Mouse (Mus musculus) adrenal gland, postnatal 10 days (tissue): ENCODE data around the gene Sez6l. TPM values are rescaled to one million over a fixed set of nuclear protein-coding genes. Genes with fewer than 3 reads are reported as not detected.
"Not testable (repeated sequence)": the region's sequence is repeated elsewhere in the genome, so short reads cannot be mapped to it uniquely, and the experiment has no call there.

Experiments used
- DNase-seq: peaks from one replicate; pipeline ENCODE4 v3.0.0; 2021; ENCODE audit warnings: mixed read lengths
- total RNA-seq, 2 experiments: library from RNA; stranded (reverse); gene quantifications; 2 replicates each; pipeline ENCODE4 v1.2.3; 2021

Sez6l gene
- total RNA-seq, 2 experiments from 2014 or later = 3.8 to 4.5 TPM

DNA sequence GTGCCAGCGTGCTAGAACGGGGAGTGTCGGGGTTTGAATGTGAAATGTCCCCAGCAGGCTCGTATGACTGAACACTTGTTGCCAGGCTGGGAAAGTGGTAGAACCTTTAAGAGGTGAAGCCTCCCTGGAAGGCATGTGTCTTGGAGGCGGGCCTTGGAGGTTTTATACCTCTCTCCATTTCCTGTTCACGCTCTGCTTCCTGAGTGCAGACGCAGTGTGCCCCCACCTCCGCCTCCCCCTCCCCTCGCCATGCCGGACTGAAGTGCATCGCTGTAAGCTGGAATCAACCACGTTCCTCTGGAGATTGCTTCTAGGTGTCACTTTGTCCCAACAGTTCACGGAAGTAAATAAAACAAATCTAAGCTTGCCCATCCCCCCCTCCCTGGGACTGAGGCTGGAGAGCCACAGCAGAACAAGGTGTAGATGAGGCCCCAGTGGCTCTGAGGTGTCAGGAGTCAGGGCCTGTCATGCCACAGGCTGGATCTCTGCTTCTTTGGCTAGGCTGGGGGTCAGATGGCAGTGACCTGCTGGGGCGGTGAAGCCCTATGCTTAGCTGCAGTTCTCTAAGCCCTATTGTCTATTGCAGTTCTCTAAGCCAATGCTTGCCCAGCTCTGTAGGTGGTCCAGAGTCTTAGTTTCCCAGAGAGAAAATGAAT lies 145.7 kb downstream of the Sez6l start:
- no peak for DNase-seq

DNA sequence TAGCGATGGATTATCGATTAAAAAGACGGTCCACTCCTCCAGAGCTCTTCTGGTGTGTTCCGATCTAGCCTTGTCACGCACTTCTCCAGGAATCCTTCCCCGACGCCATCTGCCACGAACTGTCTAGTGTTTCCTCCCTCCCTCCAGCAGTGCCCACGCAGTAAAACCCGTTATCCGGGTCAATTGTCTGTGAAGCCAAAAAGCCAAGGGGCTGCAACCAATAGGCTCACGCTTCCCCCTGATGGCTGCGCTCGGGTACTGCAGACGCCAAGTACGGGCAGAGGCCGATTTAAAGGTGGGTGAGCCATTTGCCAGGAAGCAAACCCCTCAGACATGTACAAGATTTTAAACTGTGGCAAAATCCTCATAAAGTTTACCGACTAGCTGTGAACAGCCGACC lies 148.0 kb downstream of the Sez6l start:
- DNase-seq = peak; percentile 86

DNA sequence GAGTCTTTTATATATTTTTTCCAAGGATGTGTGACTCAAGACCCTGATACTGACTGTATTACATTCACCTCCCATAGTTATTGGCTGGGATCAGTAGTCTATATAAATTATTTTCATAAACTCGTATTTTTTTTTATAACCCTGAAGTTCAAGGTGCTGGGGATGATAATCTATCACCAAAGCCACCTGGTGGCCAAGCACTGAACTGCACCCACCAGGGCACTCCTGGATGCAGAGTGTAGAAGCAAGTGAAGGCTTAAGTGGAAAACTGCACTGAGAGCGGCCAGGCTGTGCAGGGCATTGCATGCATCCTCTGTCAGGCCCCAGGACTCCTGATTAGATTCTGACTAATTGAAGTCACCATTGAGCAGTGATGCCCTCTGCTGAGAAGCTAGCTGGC lies 149.7 kb downstream of the Sez6l start:
- peak; percentile 88 for DNase-seq

DNA sequence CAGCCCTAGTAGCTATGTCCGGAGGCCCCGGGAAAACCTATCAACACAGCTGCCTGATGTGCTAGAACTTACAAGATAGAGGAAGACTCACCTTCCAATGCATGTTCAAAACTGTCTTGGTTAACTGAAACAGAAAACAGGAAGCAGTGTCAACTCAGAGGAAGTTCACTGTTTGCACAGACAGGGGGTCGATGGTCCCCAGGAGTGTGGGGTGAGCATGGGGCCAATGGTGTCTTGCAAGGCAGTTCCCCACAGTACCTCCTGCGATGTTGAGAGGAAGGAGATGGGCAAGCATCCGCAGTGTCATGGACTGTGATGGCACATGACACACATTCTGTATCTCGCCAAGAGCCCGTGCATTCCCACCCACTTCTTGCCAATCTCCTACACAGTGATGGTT lies 150.3 kb downstream of the Sez6l start:
- DNase-seq = no peak

DNA sequence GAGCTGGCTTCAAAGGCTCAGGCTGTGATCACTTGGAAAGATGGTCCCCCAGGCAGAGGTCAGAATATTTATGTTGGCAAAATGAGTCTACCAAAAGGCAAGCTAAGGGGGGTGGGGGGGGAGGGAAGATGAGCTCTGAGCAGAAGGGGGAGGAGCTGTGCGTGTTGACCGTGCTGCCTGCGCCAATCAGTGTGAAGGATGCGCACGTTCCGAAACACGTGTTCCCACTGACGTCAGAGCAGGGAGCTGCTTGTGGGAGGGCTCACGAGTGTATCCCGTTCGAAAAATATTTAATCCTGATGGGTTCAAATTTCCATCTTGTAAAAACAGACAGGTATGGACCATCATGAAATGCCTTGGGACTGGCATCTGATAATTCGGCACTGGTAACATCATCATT lies 157.4 kb downstream of the Sez6l start:
- no peak for DNase-seq

DNA sequence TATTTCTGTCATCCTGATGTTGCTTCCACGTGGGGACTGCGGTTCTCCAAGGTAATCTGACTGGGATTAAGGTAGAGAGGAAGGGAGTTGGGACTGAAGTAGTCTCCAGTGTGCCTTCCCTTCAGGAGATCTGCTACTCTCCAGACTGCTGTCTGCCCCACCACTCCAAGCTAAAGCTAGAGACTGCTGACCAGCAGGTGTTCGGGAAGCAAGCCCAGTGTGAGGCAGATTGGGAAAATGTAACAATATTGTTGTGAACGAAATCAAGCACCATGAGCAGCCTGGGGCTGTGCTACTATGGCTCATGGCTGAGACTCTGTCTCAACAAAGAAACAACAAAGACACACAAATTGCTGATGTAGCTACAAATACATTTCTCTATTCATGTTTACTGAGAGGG lies 159.0 kb downstream of the Sez6l start:
- DNase-seq = no peak

DNA sequence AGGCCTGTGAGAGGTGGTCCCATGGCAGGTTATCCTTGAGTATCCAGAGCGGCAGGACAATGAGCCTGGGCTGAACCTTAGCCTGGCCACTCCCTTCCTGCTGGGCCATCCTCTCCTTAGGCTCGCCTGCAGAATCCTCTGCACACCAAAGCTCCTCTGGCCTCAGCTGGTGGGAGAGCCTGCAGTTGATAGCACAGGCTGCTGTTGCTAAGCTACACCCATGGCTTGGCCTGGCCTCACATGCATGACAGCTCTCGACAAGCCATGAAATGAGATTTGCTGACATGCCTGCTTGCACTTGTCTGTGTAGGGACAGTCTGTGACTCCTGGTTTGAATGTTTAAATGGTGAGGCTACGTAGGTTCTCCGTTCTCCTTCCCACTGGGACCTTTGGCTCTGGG lies 160.3 kb downstream of the Sez6l start:
- no peak for DNase-seq

DNA sequence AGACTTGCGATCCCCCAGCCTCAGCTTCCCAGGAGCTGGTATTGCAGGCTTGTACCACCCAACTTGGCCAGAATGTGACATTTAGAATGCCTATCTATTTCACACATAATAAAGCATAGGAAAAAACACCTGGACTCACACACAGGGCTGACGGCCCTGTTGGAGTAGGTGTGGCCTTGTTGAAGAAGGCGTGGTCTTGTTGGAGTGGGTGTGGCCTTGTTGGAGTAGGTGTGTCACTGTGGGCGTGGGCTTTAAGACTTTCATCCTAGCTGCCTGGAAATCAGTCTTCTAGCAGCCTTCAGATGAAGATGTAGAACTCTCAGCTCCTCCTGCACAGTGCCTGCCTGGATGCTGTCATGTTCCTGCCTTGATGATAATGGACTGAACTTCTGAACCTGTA lies 164.2 kb downstream of the Sez6l start:
- not testable (repeated sequence) for DNase-seq

DNA sequence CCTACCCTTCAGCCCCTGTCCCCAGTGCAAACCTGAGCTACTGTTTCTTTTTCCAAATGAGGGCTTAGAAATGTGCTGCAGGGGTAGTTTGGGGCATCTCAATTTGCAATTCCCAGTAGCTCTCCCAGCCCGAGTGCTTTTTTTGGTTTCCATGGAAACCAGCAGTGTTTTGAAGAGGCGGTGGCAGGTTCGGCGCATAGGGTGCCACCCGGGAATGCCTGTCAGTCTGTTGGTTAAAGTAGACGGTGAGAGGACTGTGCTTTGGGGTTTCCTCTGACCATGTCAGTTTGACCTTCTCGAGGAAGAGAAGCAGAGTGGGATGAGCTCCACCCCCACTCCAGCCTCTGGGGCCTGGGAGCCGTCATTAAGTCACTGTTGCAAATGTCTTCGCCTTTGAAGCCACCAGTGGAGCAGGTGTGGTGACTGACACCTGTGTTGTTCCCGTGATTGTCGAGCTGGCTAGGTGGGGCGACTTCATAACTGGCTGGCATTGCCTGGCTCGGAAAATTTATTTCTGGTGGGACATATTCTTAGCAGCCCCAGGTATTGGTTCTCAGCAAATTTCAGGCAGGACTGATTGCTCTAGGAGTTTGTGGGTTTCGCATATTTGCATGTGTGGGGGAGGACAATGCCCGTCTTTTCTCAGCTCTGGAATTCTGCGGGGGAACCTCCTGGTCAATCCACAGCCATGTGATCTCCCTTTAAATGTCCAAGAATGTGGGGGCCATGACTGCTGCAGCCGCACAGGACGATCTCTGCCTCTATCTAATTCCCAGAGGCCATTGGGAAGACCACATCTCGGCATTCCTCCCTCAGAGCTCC lies 165.3 kb downstream of the Sez6l start:
- DNase-seq = no peak

DNA sequence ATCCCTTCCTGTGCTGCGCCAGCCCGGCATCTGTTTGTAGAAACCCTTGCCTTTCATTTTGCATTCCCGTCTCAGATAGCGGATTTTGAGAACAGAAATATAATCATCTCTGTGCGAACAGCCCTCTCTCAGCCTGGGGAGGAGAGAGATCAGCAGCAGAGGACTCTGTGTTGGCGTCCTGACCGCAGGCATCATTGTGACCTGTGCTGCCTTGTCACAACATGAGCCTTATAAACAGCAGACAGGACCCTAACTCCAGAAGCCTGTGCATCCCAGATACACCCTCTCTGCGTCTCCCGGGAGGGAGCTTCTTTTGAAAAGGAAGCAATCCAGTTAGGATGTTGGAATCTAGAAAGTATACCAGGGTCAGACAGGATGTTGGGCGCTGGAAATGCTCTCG lies 165.9 kb downstream of the Sez6l start:
- DNase-seq = no peak

DNA sequence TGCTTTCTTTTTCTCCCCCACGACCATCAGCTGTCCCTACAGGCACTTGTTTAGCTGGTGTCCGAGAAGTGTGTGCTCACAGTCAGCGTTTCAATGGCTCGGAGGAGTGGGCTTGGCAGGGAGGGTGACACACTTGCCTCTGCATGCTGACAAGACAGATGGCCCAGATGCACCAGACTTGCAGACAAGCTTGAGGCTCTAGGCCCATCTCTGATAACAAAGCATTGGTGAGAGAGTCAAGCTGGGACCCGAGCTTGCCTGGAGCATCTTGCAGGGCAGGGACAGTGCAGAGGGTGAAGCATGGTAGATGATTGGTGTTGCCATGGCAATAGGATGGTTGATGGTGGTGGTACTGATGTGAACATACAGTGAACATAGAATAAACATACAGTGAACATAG lies 167.7 kb downstream of the Sez6l start:
- no peak for DNase-seq

DNA sequence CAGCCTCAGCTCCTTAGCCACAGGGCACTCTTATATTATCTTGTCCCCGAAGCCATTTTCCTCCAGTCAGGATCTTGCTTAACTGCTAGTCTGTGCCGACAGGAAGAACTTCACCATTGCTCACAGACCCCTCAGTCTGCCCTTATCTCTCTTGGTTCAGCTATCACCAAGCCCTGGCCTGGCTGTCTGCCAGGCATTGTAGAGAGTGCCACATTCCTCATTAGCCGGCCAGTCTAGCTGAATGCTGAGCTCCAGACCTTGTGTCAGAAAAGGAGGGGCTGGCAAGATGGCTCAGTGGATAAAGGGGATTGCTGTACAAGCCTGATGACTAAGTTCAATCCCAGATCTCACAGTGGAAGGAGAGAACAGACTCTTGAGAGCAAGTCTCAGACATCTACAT lies 171.0 kb downstream of the Sez6l start:
- no peak for DNase-seq

DNA sequence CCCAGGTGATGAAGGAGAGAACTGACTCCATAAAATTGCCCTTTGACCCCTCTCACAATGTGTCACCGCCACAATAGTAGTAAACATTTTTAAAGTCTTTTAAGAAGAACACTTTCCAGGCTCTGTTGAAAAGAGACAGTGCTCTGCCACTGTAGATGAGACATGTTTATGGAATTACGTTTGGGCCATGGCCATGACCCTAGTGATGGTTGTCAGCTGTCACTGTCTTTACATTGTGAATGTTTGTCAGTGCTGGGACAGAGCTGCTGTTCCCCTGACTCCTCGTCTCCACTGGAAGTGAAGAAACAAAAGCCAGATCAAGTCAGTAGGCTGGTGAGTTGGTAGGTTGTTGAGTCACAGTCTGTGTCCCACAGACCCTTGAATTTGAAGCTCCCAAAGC lies 174.5 kb downstream of the Sez6l start:
- no peak for DNase-seq

DNA sequence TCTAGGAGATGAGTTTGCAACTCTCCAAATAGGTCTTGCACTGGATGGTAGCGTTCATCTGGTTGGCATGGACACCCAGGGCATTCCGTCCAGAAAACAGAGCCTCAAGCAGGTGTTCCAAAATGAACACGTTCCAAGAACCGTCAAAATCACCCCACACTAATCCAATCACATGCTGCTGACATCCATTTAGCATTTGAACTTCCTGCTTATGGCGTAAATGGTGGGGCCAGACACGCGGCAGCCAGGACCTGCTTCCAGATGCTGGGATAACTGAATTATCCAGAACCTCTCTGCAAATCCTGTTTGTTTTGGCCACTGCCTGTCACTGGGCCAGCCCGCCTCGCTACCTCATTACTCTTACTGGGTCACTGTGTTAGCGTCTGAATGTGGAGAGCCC lies 177.7 kb downstream of the Sez6l start:
- DNase-seq = no peak

DNA sequence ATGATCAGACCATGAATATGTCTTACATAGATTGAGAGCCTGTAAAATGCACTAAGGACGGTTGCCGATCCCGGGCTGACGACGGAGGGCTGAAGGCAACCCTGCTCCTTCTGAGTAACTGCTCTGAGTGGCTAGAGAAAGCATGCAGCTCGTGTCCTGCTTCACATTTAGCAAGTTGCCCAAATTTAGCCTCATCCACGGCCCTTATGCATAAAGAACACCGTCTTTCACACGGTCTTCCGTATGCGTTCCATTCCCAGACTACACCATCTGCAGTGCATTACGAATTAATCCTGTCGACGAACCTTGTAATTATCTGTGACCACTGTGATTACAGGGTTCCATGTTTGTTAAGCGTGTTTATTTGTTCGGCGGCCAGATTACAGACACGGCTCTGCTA lies 180.9 kb downstream of the Sez6l start:
- DNase-seq = no peak

DNA sequence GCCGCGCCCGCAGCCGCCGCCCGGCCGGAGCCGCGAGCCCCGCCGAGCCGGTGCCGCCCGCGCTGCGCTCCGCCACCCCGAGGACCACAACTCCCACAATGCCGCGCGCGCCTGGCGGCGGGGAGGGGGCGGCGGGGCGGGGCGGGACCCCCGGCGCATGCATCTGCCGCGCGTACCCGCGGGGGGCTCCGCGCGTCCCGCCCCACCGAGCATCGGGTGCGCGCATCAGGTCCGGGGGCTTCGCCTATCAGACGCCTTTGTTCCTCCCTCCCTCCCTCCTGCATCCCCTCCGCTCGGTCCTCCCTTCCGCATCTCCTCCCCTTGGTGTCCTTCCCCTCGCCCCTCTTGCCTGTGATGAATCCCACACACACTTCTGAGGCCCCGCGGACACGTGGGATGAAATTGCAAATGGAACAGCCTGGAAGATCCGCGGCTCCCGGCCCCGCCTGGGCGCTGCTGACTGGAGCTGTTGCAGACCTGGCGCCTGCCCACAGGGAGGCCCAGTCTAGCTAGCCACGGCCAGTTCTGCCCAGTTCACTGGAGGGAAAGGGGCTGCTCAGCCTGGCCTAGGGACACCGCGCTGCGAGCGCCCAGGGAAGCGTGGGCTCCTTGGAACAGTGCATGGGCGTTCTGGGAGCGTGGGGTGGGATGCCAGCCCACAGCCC lies 182.1 kb downstream of the Sez6l start, which contains the start of gene Asphd2:
Gene Asphd2, minus strand, starts transcription at position 88 of the 665 bp plus-strand sequence.
- DNase-seq = peak; percentile 46

DNA sequence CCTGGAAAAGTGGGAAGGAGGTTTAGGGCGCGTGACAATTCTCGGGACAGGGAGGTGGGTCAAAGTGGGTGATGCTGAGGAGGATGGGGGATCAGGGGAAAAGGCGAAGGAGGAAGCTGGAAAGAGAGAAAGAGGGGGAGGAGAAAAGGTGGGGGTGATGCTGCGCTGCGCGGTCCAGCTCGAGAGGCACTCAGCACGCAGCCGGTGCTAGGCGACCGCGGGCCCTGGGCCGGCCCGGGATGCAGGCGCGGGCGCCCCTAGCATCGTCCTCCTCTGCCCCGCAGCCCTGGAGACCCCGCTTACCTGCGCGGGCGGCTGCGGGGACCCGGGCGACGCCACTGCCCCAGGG lies 182.6 kb downstream of the Sez6l start:
- DNase-seq = no peak

DNA sequence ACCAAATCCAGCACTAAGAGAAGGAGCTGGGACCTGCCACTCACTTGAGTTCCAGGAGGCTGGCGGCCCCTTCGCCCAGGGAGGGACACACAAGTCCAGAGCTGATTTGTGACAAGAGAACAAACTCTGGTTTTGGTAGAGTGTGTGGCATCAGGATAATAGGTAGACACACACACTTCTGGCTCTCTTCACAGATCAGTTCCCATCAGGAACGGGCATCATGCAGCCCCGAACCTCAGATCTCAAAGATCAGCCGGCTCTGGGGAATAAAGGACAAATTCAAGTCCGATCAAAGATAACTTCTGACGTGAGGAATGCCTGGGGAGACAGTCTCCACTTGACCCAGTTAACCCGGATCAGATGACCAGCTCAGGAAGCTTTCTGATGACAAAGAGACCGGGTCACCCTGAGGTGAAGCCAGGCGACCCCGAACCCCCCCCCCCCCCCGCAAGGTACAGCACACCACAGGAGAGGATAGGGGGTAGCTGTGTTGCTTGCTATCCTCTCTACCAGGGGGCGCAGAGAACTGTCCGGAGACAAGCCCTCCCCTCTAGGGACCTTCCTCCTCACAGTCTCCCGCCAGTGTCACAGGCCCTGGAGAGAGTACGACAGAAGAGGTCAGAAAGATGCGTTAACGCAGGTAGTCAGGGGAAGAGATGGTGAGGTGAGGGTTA lies 183.1 kb downstream of the Sez6l start:
- DNase-seq = no peak

DNA sequence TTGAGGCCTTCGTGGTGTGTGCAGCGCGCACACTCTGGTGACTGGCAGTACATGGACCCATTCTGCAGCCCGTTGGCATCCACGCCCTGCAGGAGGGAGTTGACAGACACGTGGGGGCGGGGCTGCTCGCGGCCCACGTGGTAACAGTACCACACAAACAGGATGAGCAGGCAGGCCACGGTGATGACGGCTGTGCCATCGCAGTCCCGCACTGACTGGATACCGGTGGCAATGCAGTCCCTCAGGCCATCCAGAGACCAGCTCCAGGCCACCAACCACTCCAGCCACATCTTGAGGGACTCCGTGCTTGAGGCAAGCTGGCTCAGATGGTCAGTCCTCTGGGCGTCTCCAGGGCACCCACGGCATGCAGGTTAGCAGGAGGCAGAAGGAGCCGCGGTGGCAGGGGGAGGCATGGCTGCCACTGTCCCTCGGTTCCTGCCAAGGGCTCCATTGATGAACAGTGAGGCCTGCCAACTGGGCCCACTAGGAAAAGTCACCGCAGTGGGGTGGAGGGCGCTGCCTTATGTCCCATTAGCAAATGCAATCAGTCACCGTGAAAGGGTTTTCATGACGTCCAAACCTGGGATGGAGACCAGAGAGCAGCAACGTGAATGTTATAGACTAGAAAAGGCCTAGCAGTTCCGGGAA lies 185.2 kb downstream of the Sez6l start:
- no peak for DNase-seq

DNA sequence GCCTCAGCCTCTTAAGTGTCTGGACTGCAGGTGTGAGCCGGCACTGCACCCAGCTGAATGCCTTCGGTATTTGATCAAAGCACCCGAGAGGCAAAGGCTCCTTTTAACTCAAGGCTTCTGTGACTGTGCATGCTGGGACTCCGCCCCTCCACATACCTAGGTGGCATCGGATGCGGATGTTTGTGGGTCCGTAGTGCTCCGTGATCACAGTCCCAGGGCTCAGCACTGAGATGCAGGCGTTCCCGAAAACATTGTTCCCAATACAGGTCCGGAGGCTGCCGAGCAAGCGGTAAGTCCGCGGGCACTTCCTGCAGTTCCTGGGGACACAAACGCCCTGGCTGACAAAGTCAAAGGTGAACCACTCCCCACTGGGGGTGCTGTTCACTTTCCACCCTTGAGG lies 186.0 kb downstream of the Sez6l start:
- DNase-seq = no peak

DNA sequence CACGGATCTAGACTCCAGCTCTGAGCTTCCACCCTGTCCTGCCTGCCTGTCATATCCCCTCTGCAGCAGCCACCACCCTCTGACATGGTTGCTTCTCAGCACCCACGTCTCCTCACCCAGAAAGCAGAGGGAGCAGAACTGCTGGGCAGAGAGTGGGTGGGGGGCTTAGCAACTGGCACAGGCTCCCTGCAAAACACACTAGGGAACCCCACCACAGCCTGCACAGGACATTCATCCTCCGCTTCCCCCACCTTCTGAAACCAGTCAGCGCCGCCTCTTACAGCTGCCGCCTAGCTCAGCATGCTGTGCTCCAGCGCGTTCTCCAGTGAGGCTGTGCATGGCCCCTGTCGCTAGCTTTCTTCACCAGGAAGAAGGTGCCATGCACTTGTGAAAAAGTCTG lies 187.6 kb downstream of the Sez6l start:
- no peak for DNase-seq

DNA sequence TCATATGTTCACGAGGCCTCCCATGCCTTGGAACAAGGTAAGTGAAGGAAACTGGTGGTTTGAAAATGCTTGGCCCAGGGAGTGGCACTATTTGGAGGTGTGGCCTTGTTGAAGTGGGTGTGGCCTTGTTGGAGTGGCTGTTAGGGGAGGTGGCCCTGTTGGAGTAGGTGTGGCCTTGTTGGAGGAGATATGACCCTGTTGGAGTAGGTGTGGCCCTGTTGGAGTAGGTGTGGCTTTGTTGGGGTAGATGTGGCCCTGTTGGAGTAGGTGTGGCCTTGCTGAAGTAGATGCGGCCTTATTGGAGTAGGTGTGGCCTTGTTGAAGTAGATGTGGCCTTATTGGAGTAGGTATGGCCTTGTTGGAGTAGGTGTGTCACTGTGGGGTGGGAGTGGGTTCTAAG lies 191.0 kb downstream of the Sez6l start:
- DNase-seq = no peak
